Mouse (Mus musculus): Measurements from ENCODE around the gene Megf11. TPM values are rescaled to one million over a fixed set of nuclear protein-coding genes. Genes with fewer than 3 reads are reported as not detected.

Gene Megf11
- polyA plus RNA-seq, 1 experiment: not detected

- Histone ChIP-seq H3K27ac (replicated peaks; ENCODE audit: low read depth, low read length) (no peak overlapping the region), H3K4me3 (ENCODE audit: insufficient read depth, low read depth, low read length) (no peak overlapping the region), H3K4me1 (ENCODE audit: control insufficient read depth, insufficient read depth, insufficient read length, low read length) (no peaks in the 10 kb centered on the region)
Measured at GRCm38 (mm10) chr9:64371305-64371819, 14.1 kb upstream of the Megf11 start.

GRCm38 (mm10) chr9:64376380-64376779 is 9.0 kb upstream of the Megf11 start:
- Histone ChIP-seq H3K27ac (replicated peaks; ENCODE audit: low read depth, low read length) (no peak overlapping the region), H3K4me1 (ENCODE audit: control insufficient read depth, insufficient read depth, insufficient read length, low read length) (no peaks in the 10 kb centered on the region), H3K4me3 (ENCODE audit: insufficient read depth, low read depth, low read length) (no peak overlapping the region)

GRCm38 (mm10) chr9:64383021-64383788 is 2.2 kb upstream of the Megf11 start:
- Histone ChIP-seq H3K4me3 (ENCODE audit: insufficient read depth, low read depth, low read length) (no peak overlapping the region), H3K27ac (replicated peaks; ENCODE audit: low read depth, low read length) (no peak overlapping the region), H3K4me1 (ENCODE audit: control insufficient read depth, insufficient read depth, insufficient read length, low read length) (peaks cover 3% of the 10 kb centered on the region; the same call in 1 of the 2 replicates)

GRCm38 (mm10) chr9:64386466-64387211 is 1.2 kb downstream of the Megf11 start:
- Histone ChIP-seq H3K27ac (replicated peaks; ENCODE audit: low read depth, low read length) (no peak overlapping the region), H3K4me1 (ENCODE audit: control insufficient read depth, insufficient read depth, insufficient read length, low read length) (peaks cover 3% of the 10 kb centered on the region; the same call in 1 of the 2 replicates), H3K4me3 (ENCODE audit: insufficient read depth, low read depth, low read length) (no peak overlapping the region)

GRCm38 (mm10) chr9:64389576-64390292 is 4.3 kb downstream of the Megf11 start:
- Histone ChIP-seq H3K4me3 (ENCODE audit: insufficient read depth, low read depth, low read length) (no peak overlapping the region), H3K4me1 (ENCODE audit: control insufficient read depth, insufficient read depth, insufficient read length, low read length) (peaks cover 3% of the 10 kb centered on the region; the same call in 1 of the 2 replicates), H3K27ac (replicated peaks; ENCODE audit: low read depth, low read length) (no peak overlapping the region)

- H3K4me3 ChIP-seq (ENCODE audit: insufficient read depth, low read depth, low read length): no peak overlapping the region
- H3K4me1 ChIP-seq (ENCODE audit: control insufficient read depth, insufficient read depth, insufficient read length, low read length): no peaks in the 10 kb centered on the region
- no peak overlapping the region for H3K27ac ChIP-seq (replicated peaks; ENCODE audit: low read depth, low read length)
Measured at GRCm38 (mm10) chr9:64393914-64394596, 8.6 kb downstream of the Megf11 start.

GRCm38 (mm10) chr9:64395238-64395920 is 10.0 kb downstream of the Megf11 start:
- no peak overlapping the region for H3K27ac ChIP-seq (replicated peaks; ENCODE audit: low read depth, low read length)
- H3K4me3 ChIP-seq (ENCODE audit: insufficient read depth, low read depth, low read length): no peak overlapping the region
- no peaks in the 10 kb centered on the region for H3K4me1 ChIP-seq (ENCODE audit: control insufficient read depth, insufficient read depth, insufficient read length, low read length)

- Histone ChIP-seq H3K27ac (replicated peaks; ENCODE audit: low read depth, low read length) (no peak overlapping the region), H3K4me3 (ENCODE audit: insufficient read depth, low read depth, low read length) (no peak overlapping the region), H3K4me1 (ENCODE audit: control insufficient read depth, insufficient read depth, insufficient read length, low read length) (no peaks in the 10 kb centered on the region)
Measured at GRCm38 (mm10) chr9:64397108-64397507, 11.7 kb downstream of the Megf11 start.

- Histone ChIP-seq H3K27ac (replicated peaks; ENCODE audit: low read depth, low read length) (no peak overlapping the region), H3K4me1 (ENCODE audit: control insufficient read depth, insufficient read depth, insufficient read length, low read length) (no peaks in the 10 kb centered on the region), H3K4me3 (ENCODE audit: insufficient read depth, low read depth, low read length) (no peak overlapping the region)
Measured at GRCm38 (mm10) chr9:64399121-64399520, 13.7 kb downstream of the Megf11 start.

- Histone ChIP-seq H3K4me3 (ENCODE audit: insufficient read depth, low read depth, low read length) (no peak overlapping the region), H3K27ac (replicated peaks; ENCODE audit: low read depth, low read length) (no peak overlapping the region), H3K4me1 (ENCODE audit: control insufficient read depth, insufficient read depth, insufficient read length, low read length) (no peaks in the 10 kb centered on the region)
Measured at GRCm38 (mm10) chr9:64402141-64402540, 16.7 kb downstream of the Megf11 start.

- Histone ChIP-seq H3K4me1 (ENCODE audit: control insufficient read depth, insufficient read depth, insufficient read length, low read length) (no peaks in the 10 kb centered on the region), H3K27ac (replicated peaks; ENCODE audit: low read depth, low read length) (no peak overlapping the region), H3K4me3 (ENCODE audit: insufficient read depth, low read depth, low read length) (no peak overlapping the region)
Measured at GRCm38 (mm10) chr9:64406841-64407240, 21.4 kb downstream of the Megf11 start.

- Histone ChIP-seq H3K27ac (replicated peaks; ENCODE audit: low read depth, low read length) (no peak overlapping the region), H3K4me3 (ENCODE audit: insufficient read depth, low read depth, low read length) (no peak overlapping the region), H3K4me1 (ENCODE audit: control insufficient read depth, insufficient read depth, insufficient read length, low read length) (no peaks in the 10 kb centered on the region)
Measured at GRCm38 (mm10) chr9:64407390-64407970, 22.1 kb downstream of the Megf11 start.

GRCm38 (mm10) chr9:64408821-64409220 is 23.4 kb downstream of the Megf11 start:
- H3K27ac ChIP-seq (replicated peaks; ENCODE audit: low read depth, low read length): no peak overlapping the region
- H3K4me1 ChIP-seq (ENCODE audit: control insufficient read depth, insufficient read depth, insufficient read length, low read length): no peaks in the 10 kb centered on the region
- H3K4me3 ChIP-seq (ENCODE audit: insufficient read depth, low read depth, low read length): no peak overlapping the region

GRCm38 (mm10) chr9:64420471-64420870 is 35.0 kb downstream of the Megf11 start:
- Histone ChIP-seq H3K4me3 (ENCODE audit: insufficient read depth, low read depth, low read length) (no peak overlapping the region), H3K27ac (replicated peaks; ENCODE audit: low read depth, low read length) (no peak overlapping the region), H3K4me1 (ENCODE audit: control insufficient read depth, insufficient read depth, insufficient read length, low read length) (no peaks in the 10 kb centered on the region)

All from brown adipose tissue, adult 24 weeks (tissue).